Mouse (Mus musculus) layer of hippocampus, postnatal 14 days (tissue): ENCODE measurements around the gene Olfr1048. TPM values are rescaled to one million over a fixed set of nuclear protein-coding genes. Genes with fewer than 3 reads are reported as not detected.
"Not testable (repeated sequence)": the region's sequence is repeated elsewhere in the genome, so short reads cannot be mapped to it uniquely, and the experiment has no call there.

ENCODE experiments used
- DNase-seq, 2 experiments: peaks; one replicate each; pipeline ENCODE4 v3.0.0; 2021 to 2022; ENCODE audit warnings: low spot score in 2 of 2, mixed read lengths in 1 of 2
- long read RNA-seq, 2 experiments: library from polyadenylated mRNA; stranded (forward); transcript quantifications; one replicate each; pipeline ENCODE4 v2.0.0; 2021
- total RNA-seq, 2 experiments: library from RNA; stranded (reverse); gene quantifications; 2 replicates each; pipeline ENCODE4 v1.2.3; 2021

Olfr1048 gene
- not detected for total RNA-seq
- long read RNA-seq, experiment 1 = 0 reads
- long read RNA-seq, experiment 2 = 0 reads

GRCm38 (mm10) chr2:86240189-86240588 lies at the start of gene Olfr1048:
TSS of gene Olfr1048 (minus strand) at chr2:86240289.
- no peak for DNase-seq

DNA sequence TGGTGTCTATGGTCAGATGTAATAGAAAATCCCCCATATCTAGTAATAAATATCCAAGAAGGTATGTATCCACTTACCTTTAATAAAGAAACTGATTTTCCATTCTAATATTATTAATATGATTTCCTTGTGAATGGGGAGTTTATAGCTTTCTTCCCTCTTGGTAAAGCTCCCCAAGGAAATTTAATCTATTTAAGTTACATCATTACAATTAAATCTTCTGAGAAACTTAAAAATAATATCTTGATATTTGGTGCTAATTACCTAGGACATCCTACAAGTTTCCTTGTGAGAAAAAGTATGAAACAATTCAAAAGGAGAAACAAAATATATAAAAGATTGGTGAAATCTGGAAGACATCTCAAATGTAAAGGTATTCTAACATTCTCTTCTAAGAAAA lies 38.9 kb upstream of the Olfr1048 start, which contains the start of gene Olfr1051:
Olfr1051 (minus strand) TSS at position 101 of the 400 bp plus-strand sequence.
- not testable (repeated sequence) for DNase-seq

- not testable (repeated sequence) for DNase-seq
Observed at GRCm38 (mm10) chr2:86258228-86258627, 18.1 kb upstream of the Olfr1048 start, which contains the start of gene Olfr1049. TSS of gene Olfr1049 (minus strand) at chr2:86258328.

DNA sequence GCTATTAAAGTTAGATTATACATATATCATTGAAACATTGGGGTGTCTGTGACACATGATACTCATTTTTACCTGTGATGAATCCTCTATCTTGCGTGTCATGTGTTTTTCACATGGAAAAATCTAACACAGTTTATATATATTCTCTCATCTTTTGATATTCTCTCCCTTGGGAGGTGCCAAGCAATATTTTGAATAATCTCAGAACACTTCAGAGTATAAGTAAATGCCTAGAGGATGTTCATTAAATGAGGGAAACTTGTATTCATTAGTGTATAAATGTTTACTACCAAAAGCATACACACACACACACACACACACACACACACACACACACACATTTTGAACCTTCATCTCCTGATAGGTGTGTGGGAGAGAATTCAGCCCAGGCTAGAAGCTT lies 8.8 kb downstream of the Olfr1048 start, which contains the start of gene Olfr1047:
Olfr1047 (minus strand) TSS at position 101 of the 400 bp plus-strand sequence.
- no peak for DNase-seq

DNA sequence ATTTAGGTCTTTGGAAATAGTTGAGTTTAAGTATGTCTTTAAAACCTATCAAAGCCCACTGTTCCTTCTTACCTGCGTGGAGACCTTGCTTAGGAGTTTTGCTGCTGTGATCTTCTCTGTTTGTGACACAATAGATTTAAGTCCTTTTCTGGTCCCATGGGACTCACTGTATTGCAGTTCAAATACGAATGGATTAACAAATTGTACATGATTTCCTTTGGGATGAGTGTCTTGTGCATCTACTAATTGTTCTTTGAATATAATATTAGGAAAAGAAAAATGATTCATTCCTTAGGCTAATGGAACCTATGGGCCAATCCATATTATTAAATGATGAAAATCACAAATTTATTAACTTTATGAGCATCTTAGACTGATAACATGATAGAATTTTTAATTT lies 20.9 kb downstream of the Olfr1048 start, which contains the start of gene Olfr1046:
Olfr1046 (minus strand) TSS at position 101 of the 400 bp plus-strand sequence.
- no peak for DNase-seq

DNA sequence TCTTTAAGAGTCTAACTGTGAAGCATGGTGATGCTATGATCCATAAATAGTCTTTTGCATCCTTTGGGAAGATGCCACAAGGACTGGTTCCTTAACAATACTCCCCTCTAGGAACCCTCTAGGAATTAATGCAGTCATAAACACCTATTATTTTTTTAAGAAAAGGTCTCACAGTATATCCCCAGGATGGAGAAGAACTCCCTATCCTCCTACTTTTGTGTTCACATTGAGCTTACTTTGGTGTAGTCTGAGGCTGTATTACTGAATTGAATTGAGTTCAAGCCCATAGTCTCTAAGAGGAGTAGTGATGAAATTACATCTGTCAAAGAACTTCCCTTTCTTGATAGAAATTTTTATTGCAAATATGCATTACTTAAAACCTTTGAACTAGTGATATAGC lies 37.2 kb downstream of the Olfr1048 start, which contains the start of gene Olfr1045:
Olfr1045 (minus strand) TSS at position 101 of the 400 bp plus-strand sequence.
- DNase-seq = no peak

DNA sequence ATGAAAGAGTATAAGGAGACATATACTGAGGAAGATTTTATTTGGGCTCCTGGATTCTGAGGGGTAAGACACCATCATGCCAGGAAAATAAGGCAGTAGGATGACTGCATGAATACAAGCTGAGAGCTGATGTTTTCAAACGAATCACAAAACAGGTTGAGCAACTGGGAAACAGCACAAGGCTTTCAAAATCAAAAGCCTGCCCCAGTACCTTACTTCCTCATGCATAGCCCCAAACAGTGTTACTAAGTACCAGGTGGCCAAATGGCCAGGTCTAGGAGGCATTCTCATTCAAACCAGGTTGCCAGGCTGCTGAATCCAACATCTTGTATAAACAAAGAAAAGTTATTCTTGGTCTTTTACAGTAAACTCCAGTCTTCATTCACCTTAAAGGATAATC lies 44.2 kb downstream of the Olfr1048 start:
- no peak for DNase-seq

GRCm38 (mm10) chr2:86185583-86185982 lies 54.5 kb downstream of the Olfr1048 start, which contains the start of gene Olfr52:
TSS of gene Olfr52 (minus strand) at chr2:86185683.
- DNase-seq = no peak

Other genes with a start within 250 kb of the Olfr1048 start
- gene Olfr1031, start 250.0 kb downstream of the Olfr1048 start, total RNA-seq = not detected
- gene Olfr1032, start 234.7 kb downstream of the Olfr1048 start, total RNA-seq = not detected
- gene Olfr1033, start 219.7 kb downstream of the Olfr1048 start, total RNA-seq = not detected
- not detected for gene Olfr1034, start 194.4 kb downstream of the Olfr1048 start, total RNA-seq
- gene Olfr1036, start 166.3 kb downstream of the Olfr1048 start, total RNA-seq = not detected
- not detected for gene Olfr1037, start 152.9 kb downstream of the Olfr1048 start, total RNA-seq
- not detected for gene Olfr1039, start 104.4 kb downstream of the Olfr1048 start, total RNA-seq
- gene Olfr1040, start 93.6 kb downstream of the Olfr1048 start, total RNA-seq = not detected
- gene Olfr1042, start 78.5 kb downstream of the Olfr1048 start, total RNA-seq = not detected
- gene Olfr1043, start 72.8 kb downstream of the Olfr1048 start, total RNA-seq = not detected
- not detected for gene Olfr1044, start 62.5 kb downstream of the Olfr1048 start, total RNA-seq
- not detected for gene Olfr52, start 54.6 kb downstream of the Olfr1048 start, total RNA-seq
- not detected for gene Olfr1045, start 37.3 kb downstream of the Olfr1048 start, total RNA-seq
- gene Olfr1046, start 21.0 kb downstream of the Olfr1048 start, total RNA-seq = not detected
- gene Olfr1047, start 8.9 kb downstream of the Olfr1048 start, total RNA-seq = not detected
- gene Olfr1049, start 18.0 kb upstream of the Olfr1048 start, total RNA-seq = not detected
- gene Olfr1051, start 38.8 kb upstream of the Olfr1048 start, total RNA-seq = not detected
- gene Olfr1052, start 52.2 kb upstream of the Olfr1048 start, total RNA-seq = not detected
- gene Olfr1053, start 75.0 kb upstream of the Olfr1048 start, total RNA-seq = not detected
- gene Olfr1054, start 95.1 kb upstream of the Olfr1048 start, total RNA-seq = not detected
- not detected for gene Olfr1055, start 110.0 kb upstream of the Olfr1048 start, total RNA-seq
- gene Olfr1056, start 122.2 kb upstream of the Olfr1048 start, total RNA-seq = not detected
- gene Olfr1057, start 138.1 kb upstream of the Olfr1048 start, total RNA-seq = not detected
- gene Olfr1058, start 148.3 kb upstream of the Olfr1048 start, total RNA-seq = not detected
- not detected for gene Olfr1061, start 173.8 kb upstream of the Olfr1048 start, total RNA-seq
- gene Olfr1062, start 186.5 kb upstream of the Olfr1048 start, total RNA-seq = not detected
- gene Olfr1065, start 210.3 kb upstream of the Olfr1048 start, total RNA-seq = not detected
- not detected for gene Olfr1066, start 216.0 kb upstream of the Olfr1048 start, total RNA-seq
- gene Olfr228, start 247.1 kb upstream of the Olfr1048 start, total RNA-seq = not detected